Mouse (Mus musculus) heart, adult 2 months (tissue): ENCODE data around the gene Zfp451.

Experiments used
- CTCF ChIP-seq: fragments of 200-600 bp; IDR thresholded peaks from 2 replicates; pipeline ENCODE4 v1.8.1; 2022; ENCODE audit warnings: antibody characterized with exemption, mild to moderate bottlenecking, moderate library complexity
- EP300 ChIP-seq: fragments of 200-500 bp; IDR thresholded peaks from 2 replicates; pipeline ENCODE4 v1.6.1; 2011; ENCODE audit warnings: low read depth, low read length, control low read depth; ENCODE audit not compliant: insufficient read depth
- POLR2A ChIP-seq: fragments of 200-500 bp; IDR thresholded peaks from 2 replicates; pipeline ENCODE4 v1.6.1; 2011; ENCODE audit warnings: mild to moderate bottlenecking, low read depth, low read length, control low read depth; ENCODE audit not compliant: insufficient read depth

DNA sequence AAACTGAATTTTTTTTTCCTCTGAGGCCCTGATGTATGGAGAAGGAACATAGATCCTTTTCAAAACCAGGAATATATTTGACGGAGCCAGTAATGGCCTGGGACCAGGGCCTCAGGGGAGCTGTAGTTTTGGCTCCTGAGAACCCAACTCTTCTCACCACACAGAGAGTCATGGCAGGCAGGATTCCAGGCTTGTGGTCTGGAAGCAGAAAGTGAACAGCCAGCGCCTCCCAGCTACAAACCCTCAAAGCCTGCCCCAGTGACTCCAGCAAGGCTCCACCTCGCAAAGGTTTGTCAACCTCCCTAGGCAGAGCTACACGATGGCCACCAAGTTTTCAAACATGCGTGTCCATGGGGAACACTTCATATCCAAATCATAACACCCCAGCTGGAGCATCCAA lies 102.4 kb downstream of the Zfp451 start:
- TF ChIP-seq CTCF (no peak), POLR2A (no peak), EP300 (no peak)
